Mouse (Mus musculus) bone marrow macrophage, adult 2 months (primary cell): ENCODE measurements at regions not wholly inside any gene's neighbourhood (a gene's known extent, or its start where the extent isn't known, plus 50 kb on each side); places are given as distances from the start of the nearest gene placed in this dataset.

ENCODE experiments used
- H3K27ac ChIP-seq: 2 replicates; pipeline ENCODE4 v1.5.1; 2012; ENCODE audit warnings: low read depth, low read length; ENCODE audit not compliant: insufficient read depth
- H3K4me1 ChIP-seq: 2 replicates; pipeline ENCODE4 v1.6.1; 2012; ENCODE audit warnings: low read length; ENCODE audit not compliant: control insufficient read depth, insufficient read depth
- H3K4me3 ChIP-seq: 2 replicates; pipeline ENCODE4 v1.5.1; 2012; ENCODE audit warnings: mild to moderate bottlenecking, low read length, moderate library complexity; ENCODE audit not compliant: insufficient read depth
- CTCF ChIP-seq: IDR thresholded peaks from 2 replicates; pipeline ENCODE4 v1.5.1; 2012; ENCODE audit warnings: low read depth, mild to moderate bottlenecking, low read length, moderate library complexity
- POLR2A ChIP-seq: IDR thresholded peaks from 2 replicates; pipeline ENCODE4 v1.6.1; 2012; ENCODE audit warnings: mild to moderate bottlenecking, low read depth, low read length, borderline replicate concordance

- Histone ChIP-seq H3K4me3 (no peak overlapping the region), H3K27ac (no peak overlapping the region), H3K4me1 (no peaks in the 10 kb centered on the region)
- TF ChIP-seq CTCF (no peak), POLR2A (no peak)
Measured at GRCm38 (mm10) chr10:37716946-37717345, 578.2 kb upstream of the Marcks start.

DNA sequence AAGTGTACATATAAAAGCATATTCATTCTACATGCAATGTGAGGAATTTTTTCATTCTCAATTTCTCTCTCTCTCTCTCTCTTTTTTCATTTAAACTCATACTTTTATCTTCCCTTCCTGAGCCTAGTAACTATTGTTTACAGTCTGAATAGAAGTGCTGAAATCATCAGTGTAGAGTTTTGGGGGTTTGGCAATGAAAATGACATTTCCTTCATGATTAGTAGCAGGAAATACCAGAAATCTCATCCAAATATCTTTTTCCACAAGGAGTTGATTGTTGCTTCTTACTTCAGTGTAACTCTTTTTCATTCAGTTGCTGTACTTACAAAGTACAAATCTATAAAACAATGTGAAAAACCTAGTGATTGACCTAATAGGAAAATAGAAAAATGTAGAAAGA lies 572.7 kb upstream of the Marcks start:
- H3K4me1 ChIP-seq, result no peaks in the 10 kb centered on the region
- no peak overlapping the region for H3K27ac ChIP-seq
- TF ChIP-seq CTCF, result no peak
- H3K4me3 ChIP-seq, result no peak overlapping the region

DNA sequence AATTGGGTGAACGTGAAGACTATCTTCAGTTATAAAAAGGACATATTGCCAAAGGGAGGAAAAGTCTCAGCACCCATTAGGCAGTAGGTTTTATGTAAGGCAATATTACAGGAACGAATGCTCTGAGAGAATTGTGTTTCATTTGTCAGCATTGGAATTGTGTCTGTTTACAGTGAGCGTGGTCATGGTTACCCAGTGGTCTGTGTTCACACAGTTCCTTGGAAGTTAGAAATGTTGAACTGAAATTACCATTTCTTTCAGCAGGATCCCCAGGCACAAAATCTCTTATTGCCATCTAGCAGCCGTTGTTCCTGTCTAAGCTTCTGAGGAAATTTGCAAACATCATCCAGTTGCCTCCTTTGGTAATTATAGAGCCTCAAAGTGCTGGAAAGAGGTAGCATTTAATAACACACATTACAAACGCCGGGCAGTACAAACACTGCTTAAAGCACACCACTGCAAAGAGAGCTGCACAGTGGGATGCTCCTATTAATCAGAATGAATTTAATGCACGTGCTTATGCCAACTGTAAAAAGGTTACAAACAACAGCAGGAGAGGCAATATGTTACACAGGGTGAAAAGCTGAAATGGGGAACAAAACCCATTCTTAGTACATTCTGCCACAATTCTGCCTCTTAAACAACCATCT lies 555.4 kb upstream of the Marcks start:
- H3K27ac ChIP-seq, result no peak overlapping the region
- H3K4me1 ChIP-seq, result no peaks in the 10 kb centered on the region
- no peak overlapping the region for H3K4me3 ChIP-seq
- TF ChIP-seq POLR2A (no peak), CTCF (no peak)

- TF ChIP-seq POLR2A, result no peak
- no peak for TF ChIP-seq CTCF
- Histone ChIP-seq H3K4me3 (no peak overlapping the region), H3K27ac (no peak overlapping the region)
Measured at GRCm38 (mm10) chr10:37692851-37693250, 554.1 kb upstream of the Marcks start.

GRCm38 (mm10) chr10:37691939-37692338 lies 553.2 kb upstream of the Marcks start:
- TF ChIP-seq CTCF (no peak), POLR2A (no peak)
- Histone ChIP-seq H3K4me3 (no peak overlapping the region), H3K4me1 (no peaks in the 10 kb centered on the region), H3K27ac (no peak overlapping the region)

More at GRCm38 (mm10) chr10:37692851-37693250, 554.1 kb upstream of the Marcks start:
- H3K4me1 ChIP-seq, result no peaks in the 10 kb centered on the region

DNA sequence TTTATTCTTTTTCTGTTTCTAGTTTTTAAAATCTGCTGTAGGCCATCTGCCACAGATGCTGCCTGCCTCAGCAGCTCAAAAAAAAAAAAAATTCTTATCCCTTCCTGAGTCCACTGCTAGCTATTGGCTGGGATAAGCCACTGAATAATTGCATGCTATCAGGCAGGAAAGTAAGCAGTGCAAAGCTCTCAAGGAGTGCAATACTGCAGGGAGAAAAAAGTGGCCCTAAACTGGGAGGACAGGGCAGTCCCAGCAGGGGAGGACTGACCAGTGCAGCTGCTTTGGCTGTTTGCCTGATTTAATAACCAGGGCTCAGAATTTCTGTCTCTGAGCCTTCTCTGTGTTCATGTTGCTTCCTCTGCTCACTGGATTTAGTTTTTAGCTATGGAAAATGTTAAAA lies 544.4 kb upstream of the Marcks start:
- Histone ChIP-seq H3K4me1 (no peaks in the 10 kb centered on the region), H3K4me3 (no peak overlapping the region), H3K27ac (no peak overlapping the region)
- no peak for TF ChIP-seq CTCF
- TF ChIP-seq POLR2A, result no peak

DNA sequence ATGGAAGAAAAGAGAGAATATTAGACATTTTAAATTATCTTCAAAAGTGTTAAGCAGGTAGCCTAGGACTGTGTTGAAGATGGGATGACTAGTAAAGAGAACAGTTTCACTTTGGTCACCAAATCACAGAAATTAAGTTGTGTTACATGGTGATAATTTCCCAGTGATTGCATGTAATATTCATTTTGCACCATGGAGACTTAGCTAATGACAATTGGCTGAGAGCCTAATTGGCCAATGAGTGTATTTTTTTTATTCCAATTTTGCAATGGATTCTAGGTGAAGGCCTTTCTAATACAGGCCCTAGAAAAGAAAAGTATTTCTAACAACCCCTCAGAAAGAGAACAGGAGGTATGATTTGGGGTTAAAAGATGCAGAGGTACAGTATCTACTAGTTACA lies 541.9 kb upstream of the Marcks start:
- no peak for TF ChIP-seq CTCF
- no peak for TF ChIP-seq POLR2A
- Histone ChIP-seq H3K4me3 (no peak overlapping the region), H3K27ac (no peak overlapping the region), H3K4me1 (no peaks in the 10 kb centered on the region)

GRCm38 (mm10) chr10:37677826-37678225 lies 539.1 kb upstream of the Marcks start:
- no peak for TF ChIP-seq POLR2A
- no peak for TF ChIP-seq CTCF

DNA sequence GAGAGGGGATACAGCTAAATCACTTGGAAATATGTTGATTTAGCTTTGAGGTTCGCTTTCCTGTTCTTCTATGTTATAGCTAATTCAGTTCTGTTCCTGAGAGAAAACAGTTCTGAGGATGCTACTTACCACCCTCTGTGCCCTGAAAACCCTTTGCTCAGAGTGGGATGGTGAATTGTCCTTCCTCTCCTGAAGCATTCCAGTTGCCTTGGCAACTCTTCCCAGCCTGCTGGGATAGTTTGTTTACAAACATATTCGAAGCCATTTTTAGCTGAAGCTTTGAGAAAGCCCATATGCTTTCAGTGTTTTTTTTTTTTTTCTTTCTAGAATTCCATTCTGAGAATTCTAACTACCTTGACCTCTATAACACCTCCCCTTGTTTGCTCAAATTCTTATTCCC lies 530.1 kb upstream of the Marcks start:
- Histone ChIP-seq H3K27ac (no peak overlapping the region), H3K4me1 (no peaks in the 10 kb centered on the region), H3K4me3 (no peak overlapping the region)
- TF ChIP-seq POLR2A (no peak), CTCF (no peak)

More at GRCm38 (mm10) chr10:37677826-37678225, 539.1 kb upstream of the Marcks start:
- H3K4me1 ChIP-seq, result no peaks in the 10 kb centered on the region
- no peak overlapping the region for H3K27ac ChIP-seq
- no peak overlapping the region for H3K4me3 ChIP-seq

- Histone ChIP-seq H3K4me3 (no peak overlapping the region), H3K4me1 (no peaks in the 10 kb centered on the region), H3K27ac (no peak overlapping the region)
- TF ChIP-seq POLR2A (no peak), CTCF (no peak)
Measured at GRCm38 (mm10) chr10:37667031-37667745, 528.5 kb upstream of the Marcks start.
